Mouse (Mus musculus): Measurements from ENCODE around the gene Cerk. TPM values are rescaled to one million over a fixed set of nuclear protein-coding genes. Genes with fewer than 3 reads are reported as not detected.
"Not testable (repeated sequence)": the region's sequence is repeated elsewhere in the genome, so short reads cannot be mapped to it uniquely, and the experiment has no call there.

Cerk gene
- polyA plus RNA-seq, 1 experiment from 2014 or later: 12.4 TPM

DNA sequence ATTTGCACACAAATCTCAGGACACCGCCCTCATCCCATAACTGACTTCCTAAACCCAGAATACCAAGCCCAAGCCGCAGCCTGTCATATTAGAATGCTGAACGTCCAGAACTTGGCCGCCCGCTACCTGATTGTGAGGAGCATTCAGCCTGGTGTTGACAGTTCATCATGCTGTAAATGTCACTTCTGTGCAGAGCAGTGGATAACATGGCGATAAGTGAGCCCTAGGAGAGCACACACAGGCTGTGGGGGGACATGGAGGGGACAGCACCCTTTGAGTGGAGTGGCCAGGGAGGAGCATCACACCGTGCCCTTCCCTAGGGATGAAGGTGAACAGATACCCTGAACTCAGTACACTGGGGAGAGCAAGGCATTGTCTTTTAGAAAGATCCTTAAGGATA is 76.7 kb downstream of the Cerk start:
- peak; percentile 21; the same call in 1 of the 2 replicates for ATAC-seq (ENCODE audit: extremely low read depth, insufficient number of reproducible peaks, low FRiP score, low TSS enrichment)
- 25% methylated on average over 7 of the region's 7 CpGs for WGBS
- Histone ChIP-seq H3K4me2 (peak overlapping the region; percentile 42), H3K36me3 (no peaks in the 10 kb centered on the region), H3K27me3 (replicated peaks) (no peaks in the 10 kb centered on the region), H3K9ac (peak overlapping the region; percentile 41; the same call in 1 of the 2 replicates), H3K4me3 (no peak overlapping the region), H3K9me3 (no peaks in the 10 kb centered on the region), H3K4me1 (peaks cover 98% of the 10 kb centered on the region), H3K27ac (replicated peaks) (peak overlapping the region; percentile 90)

DNA sequence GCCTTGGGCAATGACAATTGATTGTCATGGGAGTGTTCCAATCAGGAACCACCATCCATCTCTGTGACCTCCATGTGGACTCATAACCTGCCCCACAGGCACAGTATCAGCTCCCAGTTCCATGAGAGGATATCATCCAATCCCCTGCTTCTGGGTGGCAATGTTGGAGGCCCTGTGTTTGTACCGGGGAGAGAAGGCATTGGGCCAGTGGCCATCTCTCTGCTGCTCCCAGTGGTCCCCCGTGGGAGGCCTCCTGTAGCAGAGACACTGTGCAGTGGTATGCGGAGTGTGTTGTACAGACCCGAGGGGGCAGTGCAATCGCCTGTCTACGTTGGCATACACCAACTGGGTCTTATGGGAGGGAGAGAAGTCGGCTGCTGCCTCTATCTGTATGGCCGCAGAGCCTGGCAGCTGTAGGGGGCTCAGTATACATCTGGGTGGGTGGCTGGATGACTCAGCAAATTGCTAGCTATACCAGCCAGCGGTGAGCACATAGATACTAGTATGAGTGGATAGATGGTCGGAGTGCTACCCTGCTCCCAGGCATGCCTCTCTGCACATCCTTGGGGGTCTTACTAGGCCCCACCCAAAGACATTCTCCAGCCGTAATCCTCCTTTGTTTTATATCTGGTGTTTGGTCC is 78.0 kb downstream of the Cerk start:
- Histone ChIP-seq H3K9ac (0 out of 2 replicates have a peak overlapping the region, but pooled peaks have one; percentile 6), H3K4me1 (peaks cover 90% of the 10 kb centered on the region), H3K9me3 (no peaks in the 10 kb centered on the region), H3K27ac (replicated peaks) (peak overlapping the region; percentile 90), H3K36me3 (0 out of 2 replicates have a peak, but pooled peaks cover 4% of the 10 kb centered on the region), H3K4me2 (no peak overlapping the region), H3K4me3 (no peak overlapping the region), H3K27me3 (replicated peaks) (no peaks in the 10 kb centered on the region)
- 62% methylated on average over 11 of the region's 11 CpGs for WGBS
- ATAC-seq (ENCODE audit: extremely low read depth, insufficient number of reproducible peaks, low FRiP score, low TSS enrichment): no peak

DNA sequence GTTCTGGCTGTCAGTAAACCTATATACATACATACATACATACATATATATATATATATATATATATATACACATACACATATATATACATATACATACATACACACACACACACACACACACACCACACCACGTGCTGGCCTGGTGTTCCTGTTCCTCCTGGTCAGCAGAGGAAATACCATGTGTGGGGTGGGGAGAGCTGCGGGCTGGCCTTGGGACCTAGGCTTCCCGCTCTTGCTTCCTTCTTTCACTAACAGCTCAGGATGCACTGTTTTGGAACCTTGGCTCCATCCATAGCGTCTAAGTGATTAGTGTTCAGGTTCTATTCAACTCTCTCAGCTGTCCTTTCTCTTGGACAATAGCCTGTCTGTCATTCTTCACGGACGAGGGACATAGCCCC is 80.2 kb downstream of the Cerk start:
- no peak for ATAC-seq (ENCODE audit: extremely low read depth, insufficient number of reproducible peaks, low FRiP score, low TSS enrichment)
- H3K27me3 ChIP-seq (replicated peaks): no peaks in the 10 kb centered on the region
- H3K4me3 ChIP-seq: no peak overlapping the region
- WGBS: 60% methylated on average over 6 of the region's 6 CpGs
- H3K4me1 ChIP-seq: peaks cover 72% of the 10 kb centered on the region
- peak overlapping the region; percentile 73 for H3K27ac ChIP-seq (replicated peaks)
- H3K36me3 ChIP-seq: peaks cover 24% of the 10 kb centered on the region
- H3K9me3 ChIP-seq: no peaks in the 10 kb centered on the region
- no peak overlapping the region for H3K9ac ChIP-seq
- H3K4me2 ChIP-seq: peak overlapping the region; percentile 21; the same call in 1 of the 2 replicates

DNA sequence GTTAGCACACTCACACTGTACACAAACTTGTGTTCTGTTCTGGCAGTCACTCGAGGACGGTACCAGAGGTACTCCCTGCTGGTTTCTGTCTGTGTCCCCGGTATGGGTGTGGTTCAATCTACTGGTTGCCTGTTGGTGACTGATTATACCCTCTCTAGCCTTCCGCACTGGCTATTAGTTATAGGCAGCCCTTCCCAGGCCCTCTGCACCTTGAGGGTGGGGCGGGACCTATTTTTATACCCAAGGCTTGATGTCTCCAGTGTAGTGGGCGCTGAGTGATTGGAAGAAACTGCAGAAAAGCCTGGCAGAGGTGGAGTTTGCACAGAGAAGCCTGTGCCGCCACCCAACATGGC is 80.6 kb downstream of the Cerk start:
- 0 out of 2 replicates have a peak, but pooled peaks have one; percentile 25 for ATAC-seq (ENCODE audit: extremely low read depth, insufficient number of reproducible peaks, low FRiP score, low TSS enrichment)
- peaks cover 27% of the 10 kb centered on the region for H3K36me3 ChIP-seq
- H3K4me2 ChIP-seq: peak overlapping the region; percentile 21
- H3K27me3 ChIP-seq (replicated peaks): no peaks in the 10 kb centered on the region
- 32% methylated on average over 7 of the region's 7 CpGs for WGBS
- H3K4me1 ChIP-seq: peaks cover 68% of the 10 kb centered on the region
- peak overlapping the region; percentile 29; the same call in 1 of the 2 replicates for H3K9ac ChIP-seq
- H3K27ac ChIP-seq (replicated peaks): peak overlapping the region; percentile 73
- H3K9me3 ChIP-seq: no peaks in the 10 kb centered on the region
- no peak overlapping the region for H3K4me3 ChIP-seq

DNA sequence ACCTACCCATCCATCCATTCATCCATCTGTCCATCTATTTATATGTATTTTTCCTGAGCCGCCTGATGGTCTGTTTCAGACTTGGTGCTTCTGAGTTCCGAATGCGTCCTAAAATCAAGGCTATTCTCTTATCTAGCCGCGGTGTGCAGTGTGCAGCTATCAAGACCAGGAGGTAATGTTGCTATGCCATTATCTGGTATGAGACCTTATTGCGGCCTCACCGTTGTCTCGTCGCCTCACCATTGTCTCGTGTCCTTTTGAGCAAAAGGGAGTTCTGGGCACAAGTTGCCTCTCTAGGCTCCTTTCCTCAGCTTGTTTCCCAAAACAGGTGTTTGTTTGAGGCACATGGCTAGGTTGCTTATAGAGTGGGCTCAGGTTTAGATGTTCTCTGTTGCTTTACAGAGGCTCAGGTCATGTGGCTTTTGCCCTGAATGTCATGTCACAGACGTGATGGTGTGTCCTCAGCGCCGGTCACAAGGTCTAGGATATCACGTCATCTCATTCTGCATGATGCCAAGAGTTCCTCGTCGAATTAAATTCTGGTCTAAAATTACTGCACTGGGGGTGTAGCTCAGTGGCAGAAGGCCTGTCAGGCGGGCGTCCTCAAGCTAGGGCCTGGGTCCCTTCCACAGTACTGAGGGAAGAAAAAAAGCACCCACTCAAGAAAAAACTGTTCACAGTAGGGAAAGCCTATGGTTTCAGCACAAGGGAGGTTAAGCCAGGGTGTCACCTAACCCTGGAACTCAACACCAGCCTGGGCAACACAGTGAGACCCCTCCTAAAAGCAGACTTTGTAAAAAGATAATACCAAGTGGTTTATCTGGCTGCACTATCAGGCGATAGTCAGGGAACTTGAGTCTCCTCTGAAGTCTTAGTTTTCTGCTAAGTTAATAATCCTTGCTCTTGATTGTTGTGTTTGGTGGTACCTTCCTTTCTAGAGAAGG is 81.3 kb downstream of the Cerk start:
- H3K9me3 ChIP-seq: no peaks in the 10 kb centered on the region
- peak overlapping the region; percentile 21 for H3K4me2 ChIP-seq
- peak overlapping the region; percentile 73 for H3K27ac ChIP-seq (replicated peaks)
- ATAC-seq (ENCODE audit: extremely low read depth, insufficient number of reproducible peaks, low FRiP score, low TSS enrichment): no peak
- 66% methylated on average over 19 of the region's 19 CpGs for WGBS
- H3K4me3 ChIP-seq: no peak overlapping the region
- H3K4me1 ChIP-seq: peaks cover 62% of the 10 kb centered on the region
- no peaks in the 10 kb centered on the region for H3K27me3 ChIP-seq (replicated peaks)
- peak overlapping the region; percentile 29; the same call in 1 of the 2 replicates for H3K9ac ChIP-seq
- H3K36me3 ChIP-seq: peaks cover 27% of the 10 kb centered on the region

DNA sequence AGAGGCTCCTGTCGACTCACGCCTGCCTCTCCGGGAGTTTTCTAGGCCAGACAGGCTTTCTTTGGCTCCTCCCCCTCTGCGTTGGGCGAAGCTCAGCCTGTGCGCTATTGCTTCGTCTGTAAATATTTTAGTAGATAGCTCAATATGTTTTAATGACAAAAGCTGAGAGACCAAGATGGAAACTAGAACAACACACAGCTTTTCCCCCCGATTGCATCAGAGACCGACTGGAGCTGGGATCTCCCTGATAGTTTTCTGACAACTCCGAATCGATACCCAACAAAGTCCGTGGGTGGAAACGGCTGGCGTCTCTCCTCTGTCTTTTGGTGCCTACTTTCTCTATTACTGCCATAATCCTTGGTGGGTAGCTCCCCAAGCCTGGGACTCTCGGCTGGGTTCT is 83.6 kb downstream of the Cerk start:
- Histone ChIP-seq H3K9me3 (no peaks in the 10 kb centered on the region), H3K27ac (replicated peaks) (no peak overlapping the region), H3K4me2 (no peak overlapping the region), H3K36me3 (peaks cover 27% of the 10 kb centered on the region), H3K4me3 (no peak overlapping the region), H3K4me1 (peaks cover 38% of the 10 kb centered on the region), H3K27me3 (replicated peaks) (no peaks in the 10 kb centered on the region), H3K9ac (no peak overlapping the region)
- ATAC-seq (ENCODE audit: extremely low read depth, insufficient number of reproducible peaks, low FRiP score, low TSS enrichment): no peak
- WGBS: 87% methylated on average over 15 of the region's 15 CpGs

DNA sequence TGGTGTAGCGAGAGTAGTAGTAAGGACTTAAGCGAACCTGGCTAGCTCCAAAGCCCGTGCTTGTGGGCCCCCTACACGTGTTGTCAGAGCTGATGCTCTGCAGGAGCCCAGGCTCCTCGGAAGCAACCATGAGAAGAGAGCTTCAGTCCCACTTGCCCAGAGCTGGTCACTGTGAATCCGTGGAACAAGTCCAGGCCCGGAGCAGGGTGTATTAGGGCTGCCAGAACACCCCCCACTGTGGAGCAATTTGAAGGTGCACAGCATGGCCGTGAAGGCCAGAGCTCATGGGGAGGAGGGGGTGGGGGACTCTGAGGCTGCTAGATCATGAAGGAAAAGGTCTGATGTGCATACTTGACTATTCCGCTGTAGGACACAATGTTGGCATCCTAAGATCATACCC is 84.4 kb downstream of the Cerk start:
- no peak overlapping the region for H3K4me3 ChIP-seq
- 70% methylated on average over 9 of the region's 9 CpGs for WGBS

DNA sequence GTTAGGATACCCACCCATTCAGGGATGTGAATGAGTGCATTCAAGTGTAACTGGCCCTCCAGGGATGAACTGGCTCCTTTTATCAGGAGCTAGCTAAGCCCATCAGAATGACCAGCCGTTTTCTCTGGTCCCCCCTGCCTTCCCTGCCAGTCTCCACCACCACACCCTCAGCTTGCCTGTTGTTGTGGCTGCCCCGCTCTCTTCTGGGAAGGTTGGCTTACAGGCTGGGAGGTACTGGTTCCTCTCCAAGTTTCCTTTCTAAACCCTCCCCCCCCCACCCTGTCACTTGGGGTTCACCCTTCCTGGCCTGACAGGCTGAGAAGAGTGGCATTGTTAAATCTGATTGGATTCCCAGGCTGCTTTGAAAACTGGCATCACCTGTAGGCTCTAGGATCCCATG is 88.1 kb downstream of the Cerk start:
- no peaks in the 10 kb centered on the region for H3K27me3 ChIP-seq (replicated peaks)
- ATAC-seq (ENCODE audit: extremely low read depth, insufficient number of reproducible peaks, low FRiP score, low TSS enrichment): no peak
- H3K4me1 ChIP-seq: peaks cover 3% of the 10 kb centered on the region; the same call in 1 of the 2 replicates
- H3K9me3 ChIP-seq: no peaks in the 10 kb centered on the region
- peaks cover 42% of the 10 kb centered on the region for H3K36me3 ChIP-seq
- H3K9ac ChIP-seq: no peak overlapping the region
- no peak overlapping the region for H3K27ac ChIP-seq (replicated peaks)
- no peak overlapping the region for H3K4me2 ChIP-seq
- H3K4me3 ChIP-seq: no peak overlapping the region
- WGBS: 63% methylated on average over 2 of the region's 2 CpGs

More for the DNA sequence above, 84.4 kb downstream of the Cerk start:
- Histone ChIP-seq H3K27me3 (replicated peaks) (no peaks in the 10 kb centered on the region), H3K4me2 (no peak overlapping the region), H3K27ac (replicated peaks) (no peak overlapping the region), H3K9ac (no peak overlapping the region), H3K36me3 (peaks cover 27% of the 10 kb centered on the region), H3K9me3 (no peaks in the 10 kb centered on the region), H3K4me1 (peaks cover 31% of the 10 kb centered on the region)
- ATAC-seq (ENCODE audit: extremely low read depth, insufficient number of reproducible peaks, low FRiP score, low TSS enrichment): no peak

DNA sequence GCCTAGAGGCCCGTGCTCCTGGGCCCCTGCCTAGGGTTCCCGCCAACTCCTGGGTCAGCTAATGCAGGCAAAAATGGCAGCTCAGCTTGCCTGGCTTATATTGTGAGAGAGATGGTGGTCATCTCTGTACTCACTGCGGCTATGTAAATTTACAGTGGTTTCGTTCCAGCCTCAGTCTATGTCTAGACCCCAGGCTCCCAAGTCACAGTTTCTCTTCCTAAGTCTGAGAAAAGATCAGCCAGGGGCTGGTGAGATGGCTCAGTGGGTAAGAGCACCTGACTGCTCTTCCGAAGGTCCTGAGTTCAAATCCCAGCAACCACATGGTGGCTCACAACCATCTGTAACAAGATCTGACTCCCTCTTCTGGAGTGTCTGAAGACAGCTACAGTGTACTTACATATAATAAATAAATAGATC is 89.3 kb downstream of the Cerk start:
- not testable (repeated sequence) for H3K9ac ChIP-seq; H3K9me3 ChIP-seq; H3K27ac ChIP-seq (replicated peaks); H3K27me3 ChIP-seq (replicated peaks); H3K4me1 ChIP-seq; ATAC-seq (ENCODE audit: extremely low read depth, insufficient number of reproducible peaks, low FRiP score, low TSS enrichment); H3K4me2 ChIP-seq; H3K4me3 ChIP-seq
- WGBS: 90% methylated on average over 5 of the region's 5 CpGs
- peaks cover 43% of the 10 kb centered on the region for H3K36me3 ChIP-seq

DNA sequence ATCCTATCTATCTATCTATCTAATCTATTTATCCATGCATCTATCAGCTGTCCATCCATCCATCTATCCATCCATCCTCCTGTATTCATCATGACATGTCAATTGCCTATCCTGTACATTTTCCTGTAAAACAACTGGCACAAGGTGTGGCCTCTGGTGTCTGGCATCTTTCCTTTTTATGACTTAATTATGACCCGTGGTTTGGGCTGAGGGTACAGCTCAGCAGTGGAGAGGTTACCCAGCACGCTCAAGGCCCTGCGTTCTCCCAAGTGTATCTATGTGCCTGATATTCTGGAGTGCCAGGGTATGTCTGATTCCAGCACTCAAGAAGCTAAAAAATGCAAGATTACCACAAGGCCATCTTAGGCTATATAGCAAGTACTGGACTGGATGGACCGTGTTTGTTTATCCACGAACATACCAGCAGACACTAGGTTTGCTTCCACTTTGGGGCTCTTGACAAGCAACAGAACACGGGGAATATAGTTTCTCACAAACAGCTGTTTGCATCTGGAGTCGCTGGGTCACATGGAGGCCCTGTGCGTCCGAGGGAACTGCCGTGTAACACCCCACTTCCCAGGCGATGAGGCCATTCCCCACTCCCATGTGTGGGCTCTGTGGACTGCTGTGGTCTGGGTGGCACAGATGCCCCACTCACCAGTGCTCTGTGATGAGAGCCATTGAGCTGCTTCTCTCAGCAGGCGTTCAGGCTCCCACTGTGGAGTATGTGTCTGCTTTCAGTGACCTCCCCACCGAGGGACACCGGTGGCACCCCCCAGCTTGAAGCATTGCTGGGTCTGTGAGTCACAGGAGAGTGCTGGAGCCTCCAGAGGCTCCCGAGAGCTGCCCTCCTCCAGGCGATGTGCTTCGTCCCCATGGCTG is 90.0 kb downstream of the Cerk start:
- Histone ChIP-seq H3K9me3 (no peaks in the 10 kb centered on the region), H3K4me1 (peaks cover 9% of the 10 kb centered on the region), H3K27ac (replicated peaks) (no peak overlapping the region), H3K4me2 (no peak overlapping the region), H3K9ac (no peak overlapping the region), H3K4me3 (no peak overlapping the region), H3K36me3 (peaks cover 37% of the 10 kb centered on the region), H3K27me3 (replicated peaks) (no peaks in the 10 kb centered on the region)
- ATAC-seq (ENCODE audit: extremely low read depth, insufficient number of reproducible peaks, low FRiP score, low TSS enrichment): no peak
- 87% methylated on average over 17 of the region's 17 CpGs for WGBS

All from heart, embryonic 13.5 days (tissue).